Mouse (Mus musculus) testis, adult 2 months (tissue): ENCODE measurements around the gene Mrm2. TPM values are rescaled to one million over a fixed set of nuclear protein-coding genes. Genes with fewer than 3 reads are reported as not detected.

Source experiments
- H3K27ac ChIP-seq: fragments of 200-500 bp; 2 replicates; pipeline ENCODE4 v1.5.1; 2012; ENCODE audit warnings: low read depth, low read length; ENCODE audit not compliant: control insufficient read depth, insufficient read depth
- H3K27me3 ChIP-seq: fragments of 200-500 bp; 2 replicates; pipeline ENCODE4 v1.6.1; 2012; ENCODE audit warnings: mild to moderate bottlenecking, low read length, moderate library complexity; ENCODE audit not compliant: control insufficient read depth, insufficient read depth
- H3K36me3 ChIP-seq: fragments of 200-500 bp; 2 replicates; pipeline ENCODE4 v1.6.1; 2012; ENCODE audit warnings: mild to moderate bottlenecking, low read length; ENCODE audit not compliant: control insufficient read depth, insufficient read depth
- H3K4me1 ChIP-seq: fragments of 200-500 bp; 2 replicates; pipeline ENCODE4 v1.6.1; 2012; ENCODE audit warnings: low read length; ENCODE audit not compliant: control insufficient read depth, insufficient read depth
- H3K4me3 ChIP-seq: fragments of 200-500 bp; 2 replicates; pipeline ENCODE4 v1.5.1; 2012; ENCODE audit warnings: low read depth, mild to moderate bottlenecking, low read length, moderate library complexity, mixed read lengths; ENCODE audit not compliant: control insufficient read depth
- CTCF ChIP-seq: fragments of 200-500 bp; IDR thresholded peaks from 2 replicates; pipeline ENCODE4 v1.5.1; 2012; ENCODE audit warnings: low read depth, mild to moderate bottlenecking, inconsistent platforms, low read length, moderate library complexity; ENCODE audit not compliant: control insufficient read depth, insufficient read depth, insufficient replicate concordance
- POLR2A ChIP-seq: fragments of 200-500 bp; IDR thresholded peaks from 2 replicates; pipeline ENCODE4 v1.6.1; 2012; ENCODE audit warnings: low read depth, mild to moderate bottlenecking, inconsistent platforms, low read length, moderate library complexity; ENCODE audit not compliant: control insufficient read depth
- polyA plus RNA-seq: library from polyadenylated mRNA; depleted of rRNA; stranded (reverse); fragments of >200 nt; gene quantifications from 2 replicates; pipeline ENCODE4 v1.2.3, GENCODE M21; 2012

Gene Mrm2
- polyA plus RNA-seq, 1 experiment: 1.7 TPM

DNA sequence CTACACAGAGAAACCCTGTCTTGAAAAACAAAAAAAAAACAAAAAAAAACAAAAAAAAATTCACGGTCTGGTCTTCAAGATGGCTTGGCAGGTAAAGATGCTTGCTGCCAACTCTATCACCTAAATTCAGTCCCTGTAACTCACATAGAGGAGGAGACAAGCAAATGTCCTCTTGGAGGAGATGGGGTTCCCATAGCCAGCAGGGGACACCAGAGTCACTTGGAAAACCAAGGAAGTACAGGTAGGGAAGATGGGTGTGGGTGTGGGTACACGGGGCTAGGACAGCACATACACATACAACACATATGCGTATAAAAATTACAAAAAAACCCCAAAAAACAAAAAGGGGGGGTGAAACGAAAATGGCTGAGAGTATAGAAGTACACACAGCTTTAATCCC, 11.2 kb upstream of the Mrm2 start:
- TF ChIP-seq POLR2A (no peak), CTCF (no peak)
- no peaks in the 10 kb centered on the region for H3K4me1 ChIP-seq
- H3K4me3 ChIP-seq: no peak overlapping the region
- no peaks in the 10 kb centered on the region for H3K27me3 ChIP-seq
- no peak overlapping the region for H3K27ac ChIP-seq
- H3K36me3 ChIP-seq: no peaks in the 10 kb centered on the region

DNA sequence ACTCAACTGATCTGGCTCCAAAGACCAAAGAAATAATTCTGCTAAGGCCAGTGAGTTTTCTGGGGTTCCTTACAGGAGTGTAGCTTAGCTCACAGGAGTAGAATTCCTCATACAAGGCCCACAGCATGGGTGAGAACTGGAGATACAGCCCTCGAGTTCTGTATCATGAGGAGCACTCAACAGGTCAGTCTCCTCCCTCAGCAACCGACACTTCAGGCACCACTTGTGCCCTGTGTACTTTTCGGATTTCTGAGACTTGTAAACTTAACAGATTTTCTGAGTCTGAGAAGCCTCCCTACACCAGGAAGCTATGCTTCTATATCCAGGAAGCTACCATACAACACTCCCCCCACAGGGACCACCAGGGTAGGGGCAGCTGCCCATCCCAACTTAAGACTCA, 8.1 kb upstream of the Mrm2 start:
- H3K4me3 ChIP-seq: no peak overlapping the region
- H3K27me3 ChIP-seq: no peaks in the 10 kb centered on the region
- no peak for TF ChIP-seq CTCF
- TF ChIP-seq POLR2A: no peak
- H3K36me3 ChIP-seq: no peaks in the 10 kb centered on the region
- no peaks in the 10 kb centered on the region for H3K4me1 ChIP-seq
- H3K27ac ChIP-seq: no peak overlapping the region

DNA sequence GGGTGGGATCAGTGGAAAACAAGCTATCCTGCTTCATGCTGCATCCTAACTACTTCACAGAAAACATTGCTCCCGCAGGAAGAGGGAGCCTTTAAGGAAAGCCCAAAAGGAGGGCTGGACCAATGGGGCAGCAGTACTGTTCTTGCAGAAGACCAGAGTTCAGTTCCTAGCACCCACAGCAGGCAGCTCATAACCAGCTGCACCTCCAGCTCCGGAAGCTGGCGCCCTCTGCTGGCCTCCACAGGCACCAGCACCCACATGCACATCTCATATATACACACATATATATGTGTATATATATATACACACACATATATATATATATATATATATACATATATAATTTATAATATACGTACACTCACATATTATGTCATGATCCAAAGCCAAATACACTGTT, 7.1 kb upstream of the Mrm2 start:
- H3K27me3 ChIP-seq: no peaks in the 10 kb centered on the region
- H3K4me3 ChIP-seq: no peak overlapping the region
- H3K27ac ChIP-seq: no peak overlapping the region
- no peaks in the 10 kb centered on the region for H3K36me3 ChIP-seq
- peak; percentile 67; the same call in 1 of the 2 replicates for TF ChIP-seq CTCF
- no peak for TF ChIP-seq POLR2A
- H3K4me1 ChIP-seq: no peaks in the 10 kb centered on the region

DNA sequence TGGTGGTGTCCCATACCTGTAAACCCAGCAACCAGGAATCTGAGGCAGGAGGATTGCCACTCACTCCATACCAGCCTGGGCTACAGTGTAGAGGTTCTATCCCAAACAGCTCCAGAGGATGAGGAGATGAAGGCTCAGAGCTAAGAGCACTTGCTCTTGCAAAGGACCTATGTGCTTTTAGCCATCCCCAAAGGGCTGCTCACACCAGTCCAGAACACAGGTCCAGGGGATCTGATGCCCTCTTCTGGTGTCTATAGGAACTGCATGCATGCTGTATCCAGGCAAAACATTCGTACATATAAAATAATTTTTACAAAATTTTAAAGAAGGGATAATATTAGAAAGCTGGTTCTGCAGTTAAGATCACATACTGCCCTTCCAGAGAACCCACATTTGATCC, 5.0 kb upstream of the Mrm2 start:
- TF ChIP-seq CTCF (peak; percentile 57; the same call in 1 of the 2 replicates), POLR2A (no peak)
- H3K4me1 ChIP-seq: no peaks in the 10 kb centered on the region; the same call in 1 of the 2 replicates
- no peak overlapping the region for H3K4me3 ChIP-seq
- no peaks in the 10 kb centered on the region for H3K27me3 ChIP-seq
- no peaks in the 10 kb centered on the region for H3K36me3 ChIP-seq
- H3K27ac ChIP-seq: no peak overlapping the region

DNA sequence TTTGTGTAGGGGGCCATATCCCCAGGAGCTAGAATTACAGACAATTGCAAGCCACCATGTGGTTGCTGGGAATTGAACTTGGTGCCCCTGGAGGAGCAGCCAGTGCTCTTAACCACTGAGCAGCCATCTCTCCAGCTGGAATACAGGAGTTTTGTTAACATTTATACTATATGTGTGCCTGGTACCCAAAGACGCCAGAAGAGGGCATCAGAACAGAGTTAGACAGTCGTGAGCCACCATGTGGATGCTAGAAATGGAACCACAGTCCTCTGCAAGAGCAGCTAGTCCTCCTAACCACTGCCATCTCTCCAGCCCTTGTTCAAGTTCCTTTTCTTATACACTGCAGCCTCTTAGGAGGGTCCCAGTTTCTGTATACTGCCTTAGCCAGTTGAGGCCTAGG, 1.9 kb upstream of the Mrm2 start:
- Histone ChIP-seq H3K4me3 (no peak overlapping the region), H3K36me3 (no peaks in the 10 kb centered on the region), H3K27ac (no peak overlapping the region), H3K27me3 (no peaks in the 10 kb centered on the region), H3K4me1 (peaks cover 9% of the 10 kb centered on the region)
- TF ChIP-seq POLR2A (no peak), CTCF (no peak)

DNA sequence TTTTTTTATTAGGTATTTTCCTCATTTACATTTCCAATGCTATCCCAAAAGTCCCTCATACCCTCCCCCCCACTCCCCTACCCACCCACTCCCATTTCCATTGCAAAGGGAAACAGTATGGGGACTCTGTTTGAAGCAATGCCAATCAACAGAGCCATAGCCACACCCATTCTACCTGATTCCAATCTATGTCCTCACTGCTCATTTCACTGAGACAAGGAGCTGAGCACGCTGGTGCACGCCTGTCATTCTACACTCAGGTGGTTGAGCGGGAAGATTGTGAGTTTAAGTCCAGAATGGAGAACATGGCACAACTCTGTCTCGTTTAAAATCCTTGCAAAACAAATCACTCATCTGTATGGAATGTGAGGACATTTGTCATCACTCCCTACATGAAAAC, 821 bp upstream of the Mrm2 start:
- H3K4me1 ChIP-seq: peaks cover 12% of the 10 kb centered on the region
- H3K4me3 ChIP-seq: no peak overlapping the region
- no peak for TF ChIP-seq POLR2A
- TF ChIP-seq CTCF: no peak
- H3K27me3 ChIP-seq: no peaks in the 10 kb centered on the region
- no peak overlapping the region for H3K27ac ChIP-seq
- no peaks in the 10 kb centered on the region for H3K36me3 ChIP-seq

DNA sequence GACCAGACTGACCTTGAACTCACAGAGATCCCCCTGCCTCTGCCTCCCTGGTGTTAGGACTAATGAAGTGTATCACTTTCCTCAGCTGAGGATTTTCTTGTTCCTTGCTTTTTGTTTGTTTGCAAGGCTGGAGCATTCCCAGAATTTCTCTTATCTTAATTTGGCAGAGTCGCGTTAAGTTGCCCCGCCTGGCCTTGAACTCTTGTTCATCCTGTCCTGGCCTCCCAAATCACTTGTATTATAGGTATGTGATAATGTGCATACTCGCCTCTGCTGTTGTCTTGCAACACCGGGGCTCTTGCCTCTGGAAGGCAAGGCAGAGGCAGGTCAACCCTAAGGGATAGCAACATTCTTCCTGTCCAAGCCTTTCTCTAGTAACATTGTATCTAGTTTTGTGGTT, 7.6 kb downstream of the Mrm2 start:
- TF ChIP-seq CTCF: no peak
- no peak for TF ChIP-seq POLR2A
- Histone ChIP-seq H3K27ac (no peak overlapping the region), H3K4me1 (peaks cover 8% of the 10 kb centered on the region), H3K27me3 (no peaks in the 10 kb centered on the region), H3K4me3 (no peak overlapping the region), H3K36me3 (no peaks in the 10 kb centered on the region)
